Mouse (Mus musculus) lung, embryonic 16.5 days (tissue): Measurements from ENCODE around the gene Pik3r1. TPM values are rescaled to one million over a fixed set of nuclear protein-coding genes. Genes with fewer than 3 reads are reported as not detected.

Source experiments
- ATAC-seq: fragments of 200-750 bp; cut with Nextera tagmentation; 2 replicates; pipeline ENCODE4 v1.8.0; 2017; ENCODE audit warnings: low read depth, mild to moderate bottlenecking, moderate library complexity
- H3K27ac ChIP-seq: fragments of 300-500 bp; sonication (generic); 2 replicates; pipeline ENCODE4 v1.5.1; 2014; ENCODE audit warnings: mild to moderate bottlenecking, control low read depth, low read length
- H3K27me3 ChIP-seq: fragments of 300-500 bp; sonication (generic); 2 replicates; pipeline ENCODE4 v1.6.1; 2014; ENCODE audit warnings: low read depth, low read length, mixed read lengths; ENCODE audit not compliant: control insufficient read depth, insufficient read depth
- H3K36me3 ChIP-seq: fragments of 300-500 bp; sonication (generic); 2 replicates; pipeline ENCODE4 v1.6.1; 2014; ENCODE audit warnings: low read length; ENCODE audit not compliant: control insufficient read depth, insufficient read depth
- H3K4me1 ChIP-seq: fragments of 300-500 bp; sonication (generic); replicated peaks from 2 replicates; pipeline ENCODE4 v1.6.1; 2014; ENCODE audit warnings: low read length, mixed read lengths; ENCODE audit not compliant: control insufficient read depth, insufficient read depth
- H3K4me2 ChIP-seq: fragments of 300-500 bp; sonication (generic); 2 replicates; pipeline ENCODE4 v1.6.1; 2014; ENCODE audit warnings: low read depth, low read length, control low read depth
- H3K4me3 ChIP-seq: fragments of 300-500 bp; sonication (generic); 2 replicates; pipeline ENCODE4 v1.5.1; 2014; ENCODE audit warnings: mild to moderate bottlenecking, low read length, control low read depth
- H3K9ac ChIP-seq: fragments of 300-500 bp; sonication (generic); 2 replicates; pipeline ENCODE4 v1.6.1; 2014; ENCODE audit warnings: low read length, control low read depth
- H3K9me3 ChIP-seq: fragments of 300-500 bp; sonication (generic); 2 replicates; pipeline ENCODE4 v1.6.1; 2016; ENCODE audit warnings: low read length; ENCODE audit not compliant: control insufficient read depth
- WGBS: fragments of 180-500 bp; shearing (Covaris S2); extraction: QIAGEN DNeasy Blood & Tissue Kit; methylation state at CpG from one replicate; pipeline ENCODE4 v1.1.7; 2014; 5-methylcytosine and 5-hydroxymethylcytosine counted together
- polyA plus RNA-seq: library from polyadenylated mRNA; unstranded; fragments of >200 nt; fragmentation: Nextera tagmentation; extraction: Ambion mirVana; gene quantifications from 2 replicates; pipeline ENCODE4 v1.2.1, GENCODE M21; 2015

The Pik3r1 gene
- polyA plus RNA-seq, 1 experiment from 2014 or later = 28.5 TPM

- Histone ChIP-seq H3K27ac (no peak overlapping the region), H3K36me3 (peaks cover 10% of the 10 kb centered on the region), H3K4me3 (no peak overlapping the region), H3K27me3 (no peaks in the 10 kb centered on the region), H3K4me1 (peaks cover 14% of the 10 kb centered on the region), H3K9me3 (no peaks in the 10 kb centered on the region), H3K9ac (no peak overlapping the region), H3K4me2 (no peak overlapping the region)
- WGBS = 80% methylated on average over 2 of the region's 2 CpGs
- no peak for ATAC-seq
These were observed 56.7 kb downstream of the Pik3r1 start for GRCm38 (mm10) chr13:101711301-101711700.

- H3K9me3 ChIP-seq = no peaks in the 10 kb centered on the region
- no peak overlapping the region for H3K9ac ChIP-seq
- WGBS = 75% methylated on average over 3 of the region's 3 CpGs
- H3K4me2 ChIP-seq = no peak overlapping the region
- no peak for ATAC-seq
- no peak overlapping the region for H3K27ac ChIP-seq
- peaks cover 13% of the 10 kb centered on the region for H3K36me3 ChIP-seq
- H3K4me3 ChIP-seq = no peak overlapping the region
- no peaks in the 10 kb centered on the region for H3K27me3 ChIP-seq
- peaks cover 14% of the 10 kb centered on the region for H3K4me1 ChIP-seq
These were observed 58.2 kb downstream of the Pik3r1 start for GRCm38 (mm10) chr13:101709788-101710187.

GRCm38 (mm10) chr13:101707226-101707625 lies 60.8 kb downstream of the Pik3r1 start:
- H3K36me3 ChIP-seq = peaks cover 18% of the 10 kb centered on the region
- ATAC-seq = no peak
- H3K27me3 ChIP-seq = no peaks in the 10 kb centered on the region
- no peaks in the 10 kb centered on the region for H3K9me3 ChIP-seq
- no peak overlapping the region for H3K27ac ChIP-seq
- WGBS = 88% methylated on average over 9 of the region's 9 CpGs
- H3K9ac ChIP-seq = no peak overlapping the region
- H3K4me2 ChIP-seq = no peak overlapping the region
- no peak overlapping the region for H3K4me3 ChIP-seq
- no peaks in the 10 kb centered on the region; the same call in 1 of the 2 replicates for H3K4me1 ChIP-seq

GRCm38 (mm10) chr13:101706426-101706825 lies 61.6 kb downstream of the Pik3r1 start:
- Histone ChIP-seq H3K27me3 (no peaks in the 10 kb centered on the region), H3K4me2 (no peak overlapping the region), H3K4me1 (no peaks in the 10 kb centered on the region), H3K36me3 (peaks cover 19% of the 10 kb centered on the region), H3K4me3 (no peak overlapping the region), H3K9ac (no peak overlapping the region), H3K27ac (no peak overlapping the region), H3K9me3 (no peaks in the 10 kb centered on the region)
- 82% methylated on average over 7 of the region's 7 CpGs for WGBS
- ATAC-seq = no peak

- Histone ChIP-seq H3K27me3 (no peaks in the 10 kb centered on the region), H3K36me3 (peaks cover 13% of the 10 kb centered on the region), H3K4me3 (no peak overlapping the region), H3K9ac (no peak overlapping the region), H3K4me2 (no peak overlapping the region), H3K27ac (no peak overlapping the region), H3K9me3 (no peaks in the 10 kb centered on the region), H3K4me1 (no peaks in the 10 kb centered on the region)
- 80% methylated on average over 14 of the region's 14 CpGs for WGBS
- no peak for ATAC-seq
These were observed 65.8 kb downstream of the Pik3r1 start for GRCm38 (mm10) chr13:101702096-101702775.

GRCm38 (mm10) chr13:101701632-101702031 lies 66.4 kb downstream of the Pik3r1 start:
- H3K9ac ChIP-seq = no peak overlapping the region
- no peaks in the 10 kb centered on the region for H3K9me3 ChIP-seq
- WGBS = 69% methylated on average over 8 of the region's 8 CpGs
- ATAC-seq = no peak
- H3K36me3 ChIP-seq = peaks cover 11% of the 10 kb centered on the region
- no peaks in the 10 kb centered on the region for H3K4me1 ChIP-seq
- H3K4me2 ChIP-seq = no peak overlapping the region
- H3K4me3 ChIP-seq = no peak overlapping the region
- H3K27ac ChIP-seq = no peak overlapping the region
- no peaks in the 10 kb centered on the region for H3K27me3 ChIP-seq

GRCm38 (mm10) chr13:101699742-101700141 lies 68.3 kb downstream of the Pik3r1 start:
- Histone ChIP-seq H3K9ac (no peak overlapping the region), H3K4me3 (no peak overlapping the region), H3K27me3 (no peaks in the 10 kb centered on the region), H3K9me3 (no peaks in the 10 kb centered on the region), H3K36me3 (peaks cover 8% of the 10 kb centered on the region), H3K4me2 (no peak overlapping the region), H3K27ac (no peak overlapping the region), H3K4me1 (peaks cover 7% of the 10 kb centered on the region)
- no peak for ATAC-seq
- WGBS = 84% methylated on average over 5 of the region's 5 CpGs

- peaks cover 11% of the 10 kb centered on the region for H3K4me1 ChIP-seq
- no peak for ATAC-seq
- no peaks in the 10 kb centered on the region for H3K27me3 ChIP-seq
- H3K9me3 ChIP-seq = no peaks in the 10 kb centered on the region
- WGBS = 62% methylated on average over 5 of the region's 5 CpGs
- H3K27ac ChIP-seq = no peak overlapping the region
- no peak overlapping the region for H3K9ac ChIP-seq
- peaks cover 8% of the 10 kb centered on the region for H3K36me3 ChIP-seq
- H3K4me2 ChIP-seq = no peak overlapping the region
- no peak overlapping the region for H3K4me3 ChIP-seq
These were observed 70.1 kb downstream of the Pik3r1 start for GRCm38 (mm10) chr13:101697966-101698365.

- WGBS = 59% methylated on average over 5 of the region's 5 CpGs
- Histone ChIP-seq H3K4me1 (peaks cover 14% of the 10 kb centered on the region), H3K4me3 (no peak overlapping the region), H3K36me3 (peaks cover 6% of the 10 kb centered on the region), H3K9me3 (no peaks in the 10 kb centered on the region), H3K27me3 (no peaks in the 10 kb centered on the region), H3K9ac (no peak overlapping the region), H3K4me2 (no peak overlapping the region), H3K27ac (no peak overlapping the region)
- no peak for ATAC-seq
These were observed 70.6 kb downstream of the Pik3r1 start for GRCm38 (mm10) chr13:101697461-101697860.
